Mouse (Mus musculus) myocyte (in vitro differentiated cells): ENCODE measurements around the gene Gatad2b. TPM values are rescaled to one million over a fixed set of nuclear protein-coding genes. Genes with fewer than 3 reads are reported as not detected.

ENCODE experiments used
- H3K27me3 ChIP-seq: one replicate; pipeline ENCODE4 v1.6.1; 2011; ENCODE audit not compliant: control insufficient read depth, insufficient read depth, insufficient read length
- H3K36me3 ChIP-seq: one replicate; pipeline ENCODE4 v1.6.1; 2011; ENCODE audit not compliant: control insufficient read depth, insufficient read depth
- H3K4me2 ChIP-seq: one replicate; pipeline ENCODE4 v1.6.1; 2011; ENCODE audit warnings: low read depth, control low read depth
- H3K4me3 ChIP-seq: one replicate; pipeline ENCODE4 v1.5.1; 2011; ENCODE audit warnings: mild to moderate bottlenecking, control low read depth, moderate library complexity
- H3K79me2 ChIP-seq: one replicate; pipeline ENCODE4 v1.6.1; 2011; ENCODE audit not compliant: control insufficient read depth, insufficient read depth
- H3ac ChIP-seq: one replicate; pipeline ENCODE4 v1.6.1; 2011; ENCODE audit not compliant: control insufficient read depth, insufficient read length
- CEBPB ChIP-seq: IDR thresholded peaks from 2 replicates; pipeline ENCODE4 v1.6.1; 2011; ENCODE audit warnings: mild to moderate bottlenecking, moderate library complexity; ENCODE audit not compliant: poor library complexity, insufficient read depth, severe bottlenecking
- E2F4 ChIP-seq: IDR thresholded peaks from one replicate; pipeline ENCODE4 v1.6.1; 2011; ENCODE audit warnings: mild to moderate bottlenecking, control low read depth, moderate library complexity; ENCODE audit not compliant: insufficient read depth
- MAX ChIP-seq: IDR thresholded peaks from one replicate; pipeline ENCODE4 v1.6.1; 2011; ENCODE audit warnings: low read depth, mild to moderate bottlenecking, control low read depth
- MYOD1 ChIP-seq, 3 experiments: IDR thresholded peaks; one replicate each; pipeline ENCODE4 v1.6.1; 2011; ENCODE audit warnings: control low read depth in 2 of 3, low read depth in 2 of 3, mild to moderate bottlenecking in 2 of 3, moderate library complexity in 1 of 3; ENCODE audit not compliant: insufficient read length in 2 of 3, control insufficient read depth in 1 of 3
- MYOG ChIP-seq, 3 experiments: IDR thresholded peaks; one replicate each; pipeline ENCODE4 v1.6.1; 2011; ENCODE audit warnings: control low read depth in 2 of 3, low read depth in 2 of 3, mild to moderate bottlenecking in 2 of 3; ENCODE audit not compliant: insufficient read length in 2 of 3, control insufficient read depth in 1 of 3, insufficient read depth in 1 of 3
- POLR2A ChIP-seq: IDR thresholded peaks from one replicate; pipeline ENCODE4 v1.6.1; 2011; ENCODE audit warnings: low read depth, mild to moderate bottlenecking, control low read depth, moderate library complexity; ENCODE audit not compliant: insufficient read length
- POLR2AphosphoS2 ChIP-seq: IDR thresholded peaks from one replicate; pipeline ENCODE4 v1.6.1; 2011; ENCODE audit warnings: low read depth, control low read depth; ENCODE audit not compliant: insufficient read length
- REST ChIP-seq: IDR thresholded peaks from one replicate; pipeline ENCODE4 v1.6.1; 2011; ENCODE audit warnings: mild to moderate bottlenecking, control low read depth, moderate library complexity; ENCODE audit not compliant: insufficient read depth, insufficient read length
- SRF ChIP-seq: IDR thresholded peaks from one replicate; pipeline ENCODE4 v1.6.1; 2011; ENCODE audit warnings: low read depth; ENCODE audit not compliant: control insufficient read depth, insufficient read length
- TCF12 ChIP-seq: IDR thresholded peaks from one replicate; pipeline ENCODE4 v1.6.1; 2011; ENCODE audit warnings: mild to moderate bottlenecking, control low read depth; ENCODE audit not compliant: poor library complexity, insufficient read depth, severe bottlenecking
- TCF3 ChIP-seq: IDR thresholded peaks from one replicate; pipeline ENCODE4 v1.6.1; 2011; ENCODE audit warnings: low read depth, control low read depth; ENCODE audit not compliant: insufficient read length
- USF1 ChIP-seq: IDR thresholded peaks from one replicate; pipeline ENCODE4 v1.6.1; 2011; ENCODE audit warnings: low read depth, mild to moderate bottlenecking, control low read depth, moderate library complexity
- polyA plus RNA-seq: library from polyadenylated mRNA; unstranded; fragments of >200 nt; fragmentation: generic; extraction: Trizol; gene quantifications from one replicate; pipeline ENCODE4 v1.2.1, GENCODE M21; 2012; ENCODE audit warnings: missing spikeins

Gene Gatad2b
- polyA plus RNA-seq, 1 experiment: 14.7 TPM

- H3ac ChIP-seq: no peak overlapping the region
- no peaks in the 10 kb centered on the region for H3K27me3 ChIP-seq
Observed at GRCm38 (mm10) chr3:90392661-90393060, 99.7 kb downstream of the Gatad2b start.

GRCm38 (mm10) chr3:90395629-90396028, 102.7 kb downstream of the Gatad2b start:
- Histone ChIP-seq H3K4me2 (no peak overlapping the region), H3K36me3 (peaks cover 44% of the 10 kb centered on the region), H3K79me2 (no peaks in the 10 kb centered on the region), H3K27me3 (no peaks in the 10 kb centered on the region), H3K4me3 (no peak overlapping the region), H3ac (no peak overlapping the region)
- TF ChIP-seq POLR2AphosphoS2: no peak
- TF ChIP-seq TCF3: no peak

More at GRCm38 (mm10) chr3:90392661-90393060, 99.7 kb downstream of the Gatad2b start:
- H3K36me3 ChIP-seq: peaks cover 23% of the 10 kb centered on the region
- H3K4me3 ChIP-seq: no peak overlapping the region
- no peak overlapping the region for H3K4me2 ChIP-seq
- H3K79me2 ChIP-seq: no peaks in the 10 kb centered on the region
- TF ChIP-seq POLR2AphosphoS2 (no peak), MYOG (IDR thresholded peaks at IDR 0.05; ENCODE audit: control insufficient read depth in 1 of 3, insufficient read depth in 1 of 3, insufficient read length in 2 of 3, low read depth in 2 of 3) (no peak), SRF (no peak), MYOD1 (IDR thresholded peaks at IDR 0.05; ENCODE audit: control insufficient read depth in 1 of 3, insufficient read length in 2 of 3, low read depth in 2 of 3) (no peak), POLR2A (no peak), TCF3 (no peak), CEBPB (no peak), USF1 (no peak)

GRCm38 (mm10) chr3:90400993-90401392, 108.0 kb downstream of the Gatad2b start:
- Histone ChIP-seq H3K79me2 (no peaks in the 10 kb centered on the region), H3K36me3 (peaks cover 47% of the 10 kb centered on the region), H3K4me2 (no peak overlapping the region), H3K4me3 (no peak overlapping the region), H3ac (no peak overlapping the region), H3K27me3 (no peaks in the 10 kb centered on the region)
- TF ChIP-seq REST: no peak
- TF ChIP-seq MYOG (IDR thresholded peaks at IDR 0.05; ENCODE audit: control insufficient read depth in 1 of 3, insufficient read depth in 1 of 3, insufficient read length in 2 of 3, low read depth in 2 of 3): no peak
- no peak for TF ChIP-seq MAX

GRCm38 (mm10) chr3:90404121-90404520, 111.1 kb downstream of the Gatad2b start:
- H3K79me2 ChIP-seq: no peaks in the 10 kb centered on the region
- no peak overlapping the region for H3ac ChIP-seq
- no peak overlapping the region for H3K4me2 ChIP-seq
- peaks cover 54% of the 10 kb centered on the region for H3K36me3 ChIP-seq
- no peak overlapping the region for H3K4me3 ChIP-seq
- H3K27me3 ChIP-seq: no peaks in the 10 kb centered on the region
- TF ChIP-seq E2F4 (no peak), SRF (no peak), MAX (no peak), POLR2AphosphoS2 (no peak), MYOD1 (IDR thresholded peaks at IDR 0.05; ENCODE audit: control insufficient read depth in 1 of 3, insufficient read length in 2 of 3, low read depth in 2 of 3) (no peak), USF1 (no peak), CEBPB (no peak), MYOG (IDR thresholded peaks at IDR 0.05; ENCODE audit: control insufficient read depth in 1 of 3, insufficient read depth in 1 of 3, insufficient read length in 2 of 3, low read depth in 2 of 3) (no peak), TCF3 (no peak), REST (no peak)

GRCm38 (mm10) chr3:90404609-90405008, 111.6 kb downstream of the Gatad2b start:
- Histone ChIP-seq H3K79me2 (no peaks in the 10 kb centered on the region), H3K27me3 (no peaks in the 10 kb centered on the region), H3K4me2 (no peak overlapping the region), H3ac (no peak overlapping the region), H3K36me3 (peaks cover 49% of the 10 kb centered on the region), H3K4me3 (no peak overlapping the region)
- TF ChIP-seq REST: no peak
- no peak for TF ChIP-seq POLR2AphosphoS2
- TF ChIP-seq POLR2A: no peak
- no peak for TF ChIP-seq CEBPB
- no peak for TF ChIP-seq SRF
- TF ChIP-seq MYOD1 (IDR thresholded peaks at IDR 0.05; ENCODE audit: control insufficient read depth in 1 of 3, insufficient read length in 2 of 3, low read depth in 2 of 3): no peak
- TF ChIP-seq MAX: no peak

GRCm38 (mm10) chr3:90406414-90406813, 113.4 kb downstream of the Gatad2b start:
- no peak overlapping the region for H3ac ChIP-seq
- no peaks in the 10 kb centered on the region for H3K27me3 ChIP-seq
- no peak overlapping the region for H3K4me2 ChIP-seq
- peaks cover 50% of the 10 kb centered on the region for H3K36me3 ChIP-seq
- no peak overlapping the region for H3K4me3 ChIP-seq
- no peaks in the 10 kb centered on the region for H3K79me2 ChIP-seq
- TF ChIP-seq REST: no peak
- TF ChIP-seq CEBPB: no peak
- TF ChIP-seq E2F4: no peak
- TF ChIP-seq MAX: no peak
- no peak for TF ChIP-seq USF1
- no peak for TF ChIP-seq TCF12
- TF ChIP-seq POLR2A: no peak
- no peak for TF ChIP-seq MYOD1 (IDR thresholded peaks at IDR 0.05; ENCODE audit: control insufficient read depth in 1 of 3, insufficient read length in 2 of 3, low read depth in 2 of 3)
- no peak for TF ChIP-seq SRF
- no peak for TF ChIP-seq POLR2AphosphoS2
- TF ChIP-seq MYOG (IDR thresholded peaks at IDR 0.05; ENCODE audit: control insufficient read depth in 1 of 3, insufficient read depth in 1 of 3, insufficient read length in 2 of 3, low read depth in 2 of 3): no peak
- TF ChIP-seq TCF3: no peak
